In the genomic region with DNA sequence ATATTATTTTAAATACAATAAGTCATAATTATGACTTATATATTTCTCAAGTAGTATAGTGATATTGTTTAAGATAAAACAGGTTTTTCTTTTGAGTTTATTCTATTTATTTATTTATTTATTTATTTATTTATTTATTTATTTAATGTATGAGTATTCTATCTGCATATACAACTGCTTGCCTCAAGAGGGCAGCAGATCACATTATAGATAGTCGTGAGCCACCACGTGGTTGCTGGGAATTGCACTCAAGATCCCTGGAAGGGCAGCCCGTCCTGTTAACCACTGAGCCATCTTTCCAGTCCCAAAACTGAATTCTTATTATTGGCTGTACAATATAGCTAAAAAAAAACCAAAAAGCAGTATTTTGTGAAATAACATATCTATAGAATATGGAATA, we compare ENCODE assay signal across 14 mouse cellular contexts.
DNase-seq lines count a peak whose midpoint lies in the region; ATAC-seq and TF ChIP-seq lines count a peak whose summit lies in the region.
"Had no signal": no experiment of that assay in that cellular context is flagged by ENCODE, and none has a peak within 500 bp of the region (broad histone marks: within the 10 kb centered on the region; RNA-seq: fewer than 3 reads in every experiment).

No protein-coding gene starts in this region.

- H3K4me1 ChIP-seq in heart, postnatal 0 days (ENCODE audit: control insufficient read depth, insufficient read depth), result no peaks in the 10 kb centered on the region
- H3K4me1 ChIP-seq in liver, adult 2 months (ENCODE audit: control insufficient read depth, insufficient read depth, low read length), result no peaks in the 10 kb centered on the region
- H3K4me1 ChIP-seq in liver, embryonic 12.5 days, result no peaks in the 10 kb centered on the region
- H3K4me1 ChIP-seq in ES-E14 (ENCODE audit: control insufficient read depth in 2 of 2, insufficient read depth in 2 of 2, low read length in 2 of 2, poor library complexity in 1 of 2), result no peaks in the 10 kb centered on the region
- H3K4me1 ChIP-seq in embryonic facial prominence, embryonic 11.5 days (ENCODE audit: control insufficient read depth, insufficient read depth, low read length), result no peaks in the 10 kb centered on the region
- H3K4me1 ChIP-seq: embryonic facial prominence, embryonic 12.5 days; forebrain, embryonic 13.5 days had no signal

- in situ Hi-C loops in ES-E14 (cut with MboI; ENCODE audit: low sequenced_read_pairs in 2 of 2, unreplicated experiment in 2 of 2), result no loop called here

- H3K4me2 ChIP-seq in heart, postnatal 0 days (ENCODE audit: low read depth, low read length), result no peak overlapping the region
- no peak overlapping the region for H3K4me2 ChIP-seq in liver, embryonic 12.5 days
- no peak overlapping the region for H3K4me2 ChIP-seq in embryonic facial prominence, embryonic 11.5 days (ENCODE audit: low read depth, low read length)
- H3K4me2 ChIP-seq: embryonic facial prominence, embryonic 12.5 days; forebrain, embryonic 13.5 days had no signal

- no peak overlapping the region for H3K4me3 ChIP-seq in heart, postnatal 0 days (ENCODE audit: low read depth, low read length)
- no peak overlapping the region for H3K4me3 ChIP-seq in liver, adult 2 months (ENCODE audit: insufficient read depth, low read depth, low read length)
- no peak overlapping the region for H3K4me3 ChIP-seq in liver, embryonic 12.5 days
- H3K4me3 ChIP-seq in ES-E14 (ENCODE audit: insufficient read depth in 1 of 2, low read depth in 1 of 2, low read length in 2 of 2, poor library complexity in 1 of 2, severe bottlenecking in 1 of 2), result no peak overlapping the region
- no peak overlapping the region for H3K4me3 ChIP-seq in embryonic facial prominence, embryonic 11.5 days (ENCODE audit: low read depth, low read length)
- H3K4me3 ChIP-seq: embryonic facial prominence, embryonic 12.5 days; forebrain, embryonic 13.5 days had no signal

- no peak for DNase-seq in heart, postnatal 0 days (ENCODE audit: low spot score)
- DNase-seq in heart, adult 8-10 months (ENCODE audit: low spot score), result no peak
- DNase-seq in liver, adult 2 months (ENCODE audit: extremely low read depth, low read depth, low spot score), result peak; percentile 12
- peak; percentile 0 for DNase-seq in ES-E14 (ENCODE audit: low read depth, low spot score)
- DNase-seq in embryonic facial prominence, embryonic 11.5 days (ENCODE audit: low spot score), result peak; percentile 20
- DNase-seq in urinary bladder, adult 2 months (ENCODE audit: low spot score), result no peak
- no peak for DNase-seq in gastrocnemius, adult 8-10 months (ENCODE audit: low spot score in 2 of 2)
- DNase-seq: gastrocnemius, postnatal 36 days; left cerebral cortex, postnatal 4 days; lung, postnatal 10 days had no signal

- WGBS in heart, postnatal 0 days, result 33% methylated on average over 3 of the region's 3 CpGs
- whole genome bisulfite sequencing in liver, adult 2 months, result 36% methylated on average over 3 of the region's 3 CpGs
- 17% methylated on average over 3 of the region's 3 CpGs for WGBS in liver, embryonic 12.5 days (ENCODE audit: insufficient replicate concordance)
- WGBS in embryonic facial prominence, embryonic 11.5 days, result 33% methylated on average over 3 of the region's 3 CpGs

- no peaks in the 10 kb centered on the region for H3K36me3 ChIP-seq in heart, postnatal 0 days (replicated peaks; ENCODE audit: control insufficient read depth, insufficient read depth, low read length)
- no peaks in the 10 kb centered on the region for H3K36me3 ChIP-seq in liver, adult 2 months (ENCODE audit: control insufficient read depth, insufficient read depth, low read length)
- no peaks in the 10 kb centered on the region for H3K36me3 ChIP-seq in liver, embryonic 12.5 days
- H3K36me3 ChIP-seq in ES-E14 (ENCODE audit: control insufficient read depth, insufficient read depth, low read length, poor library complexity, severe bottlenecking), result no peaks in the 10 kb centered on the region
- no peaks in the 10 kb centered on the region for H3K36me3 ChIP-seq in embryonic facial prominence, embryonic 11.5 days (replicated peaks; ENCODE audit: control insufficient read depth, insufficient read depth, low read depth, low read length)
- H3K36me3 ChIP-seq: embryonic facial prominence, embryonic 12.5 days had no signal

- H3K9ac ChIP-seq in heart, postnatal 0 days (replicated peaks; ENCODE audit: low read depth, low read length), result no peak overlapping the region
- H3K9ac ChIP-seq in liver, adult 2 months (ENCODE audit: low read depth, low read length), result no peak overlapping the region
- no peak overlapping the region for H3K9ac ChIP-seq in liver, embryonic 12.5 days
- H3K9ac ChIP-seq in ES-E14 (ENCODE audit: insufficient read depth, low read depth, low read length, poor library complexity, severe bottlenecking), result no peak overlapping the region
- H3K9ac ChIP-seq in embryonic facial prominence, embryonic 11.5 days (replicated peaks; ENCODE audit: low read length), result no peak overlapping the region
- H3K9ac ChIP-seq: embryonic facial prominence, embryonic 12.5 days; forebrain, embryonic 13.5 days had no signal

- H3K27me3 ChIP-seq in heart, postnatal 0 days (ENCODE audit: control insufficient read depth, insufficient read depth, low read length), result no peaks in the 10 kb centered on the region
- no peaks in the 10 kb centered on the region for H3K27me3 ChIP-seq in liver, adult 2 months (ENCODE audit: control insufficient read depth, insufficient read depth, low read length)
- H3K27me3 ChIP-seq in liver, embryonic 12.5 days (replicated peaks), result no peaks in the 10 kb centered on the region
- H3K27me3 ChIP-seq in embryonic facial prominence, embryonic 11.5 days (ENCODE audit: control insufficient read depth, insufficient read depth, low read length), result no peaks in the 10 kb centered on the region
- H3K27me3 ChIP-seq: embryonic facial prominence, embryonic 12.5 days; forebrain, embryonic 13.5 days had no signal

- no peak for TF ChIP-seq POLR2A in liver, adult 2 months (IDR thresholded peaks at IDR 0.05; ENCODE audit: extremely low read depth, insufficient read depth, low read length)

- no peak for ATAC-seq in heart, postnatal 0 days (ENCODE audit: insufficient read depth, low read depth)
- ATAC-seq in liver, embryonic 12.5 days, result no peak
- ATAC-seq in embryonic facial prominence, embryonic 11.5 days (replicated peaks; ENCODE audit: insufficient number of reproducible peaks, low FRiP score, low TSS enrichment, low read depth), result no peak
- ATAC-seq: activated CD4-positive, CD25-positive, alpha-beta regulatory T cell, adult 4 months; forebrain, embryonic 13.5 days had no signal

- peak; percentile 12 for TF ChIP-seq CTCF in heart, postnatal 0 days (IDR thresholded peaks at IDR 0.05; ENCODE audit: low read depth)
- TF ChIP-seq CTCF in liver, adult 2 months (IDR thresholded peaks at IDR 0.05; ENCODE audit: low read depth, low read length), result no peak

- no peak overlapping the region for H3K27ac ChIP-seq in heart, postnatal 0 days (ENCODE audit: low read depth)
- no peak overlapping the region for H3K27ac ChIP-seq in liver, adult 2 months (replicated peaks; ENCODE audit: insufficient read depth, low read depth, low read length)
- no peak overlapping the region for H3K27ac ChIP-seq in liver, embryonic 12.5 days
- no peak overlapping the region for H3K27ac ChIP-seq in ES-E14 (ENCODE audit: insufficient read depth, low read depth, low read length, poor library complexity, severe bottlenecking)
- no peak overlapping the region for H3K27ac ChIP-seq in embryonic facial prominence, embryonic 11.5 days (replicated peaks; ENCODE audit: low read depth, low read length)
- H3K27ac ChIP-seq: embryonic facial prominence, embryonic 12.5 days; forebrain, embryonic 13.5 days had no signal

- no peaks in the 10 kb centered on the region for H3K9me3 ChIP-seq in heart, postnatal 0 days (replicated peaks; ENCODE audit: control insufficient read depth, low read length)
- no peaks in the 10 kb centered on the region for H3K9me3 ChIP-seq in liver, embryonic 12.5 days (replicated peaks)
- H3K9me3 ChIP-seq in ES-E14 (ENCODE audit: control insufficient read depth, insufficient read depth, low read depth, low read length), result no peaks in the 10 kb centered on the region
- H3K9me3 ChIP-seq in embryonic facial prominence, embryonic 11.5 days (replicated peaks; ENCODE audit: control insufficient read depth, low read length), result no peaks in the 10 kb centered on the region
- H3K9me3 ChIP-seq: embryonic facial prominence, embryonic 12.5 days; forebrain, embryonic 13.5 days had no signal

- no peak for TF ChIP-seq EP300 in heart, postnatal 0 days (IDR thresholded peaks at IDR 0.05; ENCODE audit: low read depth)

- H3K79me2 ChIP-seq in liver, adult 2 months (ENCODE audit: control insufficient read depth, insufficient read depth, low read length), result no peaks in the 10 kb centered on the region

TF ChIP-seq in ES-E14, 5 proteins besides CTCF, POLR2A, EP300 and RAD21:
- no peak; the same call in 1 of the 2 replicates for TF ChIP-seq ZC3H11A (IDR thresholded peaks at IDR 0.05; ENCODE audit: borderline replicate concordance, low read depth, low read length)
- no peak for TF ChIP-seq MAFK (IDR thresholded peaks at IDR 0.05; ENCODE audit: insufficient read depth, low read depth, low read length)
- no peak for TF ChIP-seq CHD2 (IDR thresholded peaks at IDR 0.05; ENCODE audit: low read depth, low read length)
- no peak for TF ChIP-seq HCFC1 (IDR thresholded peaks at IDR 0.05; ENCODE audit: borderline replicate concordance, insufficient read depth, low read length)
- no peak for TF ChIP-seq ZNF384 (IDR thresholded peaks at IDR 0.05; ENCODE audit: low read depth, low read length)
TF ChIP-seq in ES-E14: peak in this region for 0.

Comparison
In these comparisons a context has a peak if more than half of its experiments do, and no peak if none do; other contexts are left out.
1. DNase-seq: peak in liver, adult 2 months (single experiment), ES-E14 (single experiment) and embryonic facial prominence, embryonic 11.5 days (single experiment); none in heart, postnatal 0 days (single experiment), heart, adult 8-10 months (single experiment), urinary bladder, adult 2 months (single experiment) and gastrocnemius, adult 8-10 months (0 of 2).